Mouse (Mus musculus) bone marrow macrophage, adult 2 months (primary cell): ENCODE results near the gene Acbd4.

Experiments
- CTCF ChIP-seq: IDR thresholded peaks from 2 replicates; pipeline ENCODE4 v1.5.1; 2012; ENCODE audit warnings: low read depth, mild to moderate bottlenecking, low read length, moderate library complexity
- POLR2A ChIP-seq: IDR thresholded peaks from 2 replicates; pipeline ENCODE4 v1.6.1; 2012; ENCODE audit warnings: mild to moderate bottlenecking, low read depth, low read length, borderline replicate concordance

DNA sequence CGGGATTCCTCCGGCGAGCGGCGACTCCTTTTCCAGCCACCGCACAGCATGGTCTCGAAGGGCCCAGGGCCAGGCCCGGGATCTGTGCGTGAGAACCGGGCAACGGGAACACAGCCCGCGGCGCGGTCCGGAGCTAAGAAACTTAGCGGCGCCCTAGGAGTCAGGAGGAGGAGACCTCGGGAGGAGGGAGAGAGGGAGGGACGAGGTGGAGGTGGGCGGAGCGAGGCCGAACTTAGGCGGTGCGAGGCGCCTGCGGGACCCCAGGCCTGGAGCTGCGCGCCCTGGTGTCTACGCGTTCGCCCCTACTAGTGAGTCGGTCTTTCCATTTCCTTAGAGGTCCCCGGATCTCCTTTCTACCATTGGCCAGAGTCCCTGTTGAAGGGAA lies at the start of gene Acbd4, which contains the start of gene Plcd3:
- TF ChIP-seq POLR2A (no peak), CTCF (no peak)
